Mouse (Mus musculus) ES-Bruce4 (cell line): ENCODE data around the gene Susd2.

Experiments used
- CTCF ChIP-seq: IDR thresholded peaks from one replicate; pipeline ENCODE4 v1.8.1; 2011; ENCODE audit warnings: low read depth, low read length
- POLR2A ChIP-seq: IDR thresholded peaks from one replicate; pipeline ENCODE4 v1.8.1; 2011; ENCODE audit warnings: low read length; ENCODE audit not compliant: insufficient read depth

DNA sequence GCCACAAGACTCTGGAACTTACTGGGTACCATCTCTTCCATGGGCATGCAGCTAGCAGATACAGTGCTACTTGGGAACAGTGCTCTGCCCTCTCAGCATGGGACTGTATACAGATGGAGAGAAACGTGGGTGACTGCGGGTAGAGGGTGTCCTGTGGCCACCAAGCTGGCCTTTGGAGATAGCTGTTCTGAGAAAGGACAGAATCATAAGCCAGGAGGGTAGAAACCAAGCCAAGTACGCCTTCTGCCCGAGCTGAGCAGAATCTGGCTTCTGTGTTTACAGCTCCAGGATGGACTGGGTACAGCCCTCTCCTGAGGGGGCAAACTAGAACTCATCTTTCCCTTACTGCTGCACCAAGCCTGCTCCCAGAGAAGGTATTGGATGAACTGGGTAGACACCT is 18.8 kb upstream of the Susd2 start:
- TF ChIP-seq CTCF (no peak), POLR2A (no peak)
